Mouse (Mus musculus) A20 (cell line): ENCODE measurements at regions not wholly inside any gene's neighbourhood (a gene's known extent, or its start where the extent isn't known, plus 50 kb on each side); places are given as distances from the start of the nearest gene placed in this dataset.

Experiments used
- DNase-seq: peaks from one replicate; pipeline ENCODE4 v3.0.0-alpha.2; 2011; ENCODE audit warnings: low read depth, low spot score

DNA sequence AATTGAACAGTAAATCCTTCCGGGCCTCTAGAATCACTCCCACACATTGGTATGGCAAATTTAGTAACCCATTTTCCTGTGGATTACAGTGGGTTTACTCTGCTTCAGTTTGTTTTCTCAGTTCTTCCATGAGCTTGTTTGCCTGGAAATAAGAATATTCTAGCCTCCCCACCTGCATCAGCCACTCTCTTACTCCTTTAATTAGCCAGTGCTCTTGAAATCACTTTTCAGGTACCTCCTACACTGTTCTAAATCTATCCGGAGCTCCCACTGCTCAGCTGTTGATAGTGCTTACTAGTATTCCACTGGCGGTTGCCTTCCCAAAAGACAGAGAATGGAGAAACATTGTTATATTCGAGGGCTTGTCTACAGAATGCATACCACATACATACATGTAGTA lies 167.1 kb downstream of the Htr7 start:
- DNase-seq: no peak

DNA sequence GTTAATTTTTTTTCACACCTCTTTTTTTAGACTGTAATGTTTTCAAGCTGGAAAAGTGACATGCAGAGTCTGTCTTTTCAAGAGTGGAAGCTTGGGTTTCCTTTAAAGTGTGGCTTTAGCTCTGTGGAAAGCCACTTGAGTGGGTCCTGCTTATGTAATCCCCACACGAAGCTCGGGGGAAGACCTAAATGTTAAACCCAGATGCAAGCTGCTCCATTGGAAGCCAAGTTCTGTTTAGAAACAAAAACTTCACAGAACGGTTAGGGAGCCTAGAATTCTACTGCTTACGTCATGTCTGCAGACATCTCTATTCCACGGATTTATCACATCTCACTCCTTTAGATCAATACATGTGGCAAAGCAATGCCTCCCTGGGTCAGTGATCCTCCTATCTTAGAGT lies 171.0 kb downstream of the Htr7 start:
- DNase-seq: no peak

DNA sequence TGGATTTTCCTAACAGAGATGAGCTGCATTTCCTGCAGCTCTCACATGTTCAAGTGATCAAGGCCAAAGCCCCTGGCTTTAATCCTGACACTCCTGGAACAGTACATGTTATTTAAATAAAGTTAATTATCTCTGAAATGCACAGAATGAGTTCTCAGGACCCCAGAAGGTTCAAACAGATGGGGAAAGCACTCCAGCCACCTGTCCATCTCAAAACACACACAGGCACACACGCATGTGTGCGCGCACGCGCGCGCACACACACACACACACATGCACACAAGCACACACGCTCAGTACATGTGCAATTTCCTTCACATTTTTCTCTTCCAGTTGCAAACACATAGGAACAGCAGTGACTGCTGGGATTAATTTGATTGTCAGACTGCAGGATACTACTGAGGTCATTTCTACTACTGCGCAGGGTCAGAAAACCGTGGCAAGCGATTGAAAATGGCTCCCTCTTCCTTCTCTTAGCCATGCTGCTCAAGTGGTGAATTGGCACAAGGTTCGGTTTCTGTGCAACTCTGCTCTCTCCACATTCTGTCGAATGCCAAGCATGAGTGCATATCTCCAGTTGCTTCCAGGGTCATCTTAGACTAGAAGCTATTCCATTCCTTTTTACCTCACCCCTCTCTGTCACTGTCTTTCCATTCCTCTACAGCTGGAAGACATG lies 175.4 kb downstream of the Htr7 start:
- no peak for DNase-seq

DNA sequence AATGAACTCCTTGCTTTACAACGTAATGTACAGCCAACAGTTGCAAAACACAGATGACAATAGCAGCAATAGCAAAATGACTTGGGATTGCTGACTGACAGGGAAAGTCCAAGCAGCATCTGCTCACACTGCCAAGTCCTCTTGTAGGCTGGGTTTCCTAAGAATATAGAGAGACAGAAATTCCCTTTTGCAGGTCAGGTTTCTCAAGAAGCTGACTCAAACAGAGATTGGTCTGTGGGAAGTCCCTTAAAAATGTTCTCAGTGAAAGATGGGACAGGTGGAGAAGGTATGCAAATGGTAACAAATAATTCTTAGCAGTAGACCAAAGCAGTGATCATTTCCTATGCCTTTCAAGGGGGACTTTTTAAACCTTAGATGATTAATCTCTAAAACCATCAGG lies 181.8 kb downstream of the Htr7 start:
- peak; percentile 64 for DNase-seq

DNA sequence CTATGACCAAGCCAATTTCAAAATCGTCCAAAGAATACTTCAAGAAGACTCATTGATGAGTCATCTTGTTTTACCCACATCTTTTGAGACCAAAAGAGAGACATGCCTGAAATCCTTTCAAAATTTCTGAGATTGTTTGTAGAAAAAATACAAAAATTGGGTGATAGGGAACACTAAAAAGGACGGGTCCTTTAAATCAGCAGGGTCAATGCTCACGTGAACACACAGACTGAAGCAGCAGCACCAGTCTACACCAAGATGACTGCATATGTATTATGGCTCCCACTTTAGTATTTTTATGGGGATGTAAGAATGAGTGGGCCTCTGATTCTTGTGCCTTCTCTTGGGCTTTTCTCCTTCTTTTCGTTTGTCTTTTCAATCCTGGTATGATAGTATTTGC lies 186.6 kb downstream of the Htr7 start:
- DNase-seq: no peak

DNA sequence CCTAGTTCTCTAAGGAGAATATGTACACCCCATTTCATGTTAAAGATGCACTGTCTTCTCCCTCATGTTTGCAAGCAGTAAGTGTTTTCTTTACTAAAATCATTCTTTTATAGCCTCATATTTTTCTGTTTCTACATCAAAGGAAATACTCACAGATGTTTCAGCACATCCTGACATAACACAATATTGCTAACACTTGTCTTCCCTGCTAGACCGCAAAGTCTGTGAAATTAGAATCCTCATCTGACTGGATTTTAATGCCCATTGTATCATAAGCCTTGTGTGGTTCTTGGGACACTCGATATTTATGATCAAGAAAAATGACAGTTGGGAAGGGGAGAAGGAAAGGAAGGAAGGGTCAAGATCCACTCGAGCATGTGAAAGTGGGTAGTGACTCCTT lies 188.8 kb downstream of the Htr7 start:
- no peak for DNase-seq

GRCm38 (mm10) chr19:35863049-35863448 lies 194.3 kb downstream of the Htr7 start:
- DNase-seq: no peak

DNA sequence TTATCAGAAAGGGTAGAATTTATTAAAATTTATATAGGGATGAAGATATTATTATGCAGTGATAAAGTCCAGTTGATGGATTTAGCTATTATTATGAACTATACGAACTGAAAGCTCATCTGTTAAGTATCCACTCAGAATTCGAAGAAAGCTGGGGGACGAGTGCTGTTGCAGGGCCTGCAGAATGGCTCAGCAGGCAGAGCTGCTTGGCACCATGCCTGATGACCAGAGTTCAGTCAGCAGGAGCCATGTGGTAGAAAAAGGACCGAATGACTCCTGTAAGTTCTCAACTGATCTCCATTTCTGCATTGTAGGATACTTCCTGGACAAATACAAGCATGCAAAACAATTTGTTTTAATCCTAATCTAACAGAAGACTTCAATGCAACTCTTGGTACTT lies 195.9 kb downstream of the Htr7 start:
- DNase-seq: no peak

- no peak for DNase-seq
Observed at GRCm38 (mm10) chr19:35832992-35833391, 224.3 kb downstream of the Htr7 start.

DNA sequence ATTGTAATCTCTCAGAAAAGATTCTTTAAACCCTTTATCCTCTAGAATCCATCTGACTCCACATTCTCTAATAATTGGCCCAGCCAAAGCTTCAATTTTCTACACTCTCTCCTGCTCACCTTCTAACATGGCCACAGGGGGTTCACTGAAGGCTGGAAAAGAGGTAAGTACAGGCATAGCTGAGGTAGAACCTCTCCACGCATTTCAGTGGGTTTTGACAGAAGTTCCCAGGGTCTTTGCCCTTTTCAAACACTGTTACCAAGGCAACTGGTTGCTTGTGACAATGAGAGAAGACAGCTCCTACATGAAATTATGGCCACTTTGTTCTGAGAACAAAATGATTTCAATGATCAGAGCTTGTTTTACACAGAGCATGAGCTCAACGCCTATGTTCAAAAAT lies 231.2 kb downstream of the Htr7 start:
- DNase-seq: no peak

GRCm38 (mm10) chr19:35819626-35820025 lies 237.7 kb downstream of the Htr7 start:
- no peak for DNase-seq

GRCm38 (mm10) chr19:35794661-35795060 lies 262.6 kb downstream of the Htr7 start:
- DNase-seq: no peak

GRCm38 (mm10) chr19:35787246-35788021 lies 269.9 kb downstream of the Htr7 start:
- no peak for DNase-seq

- peak; percentile 7 for DNase-seq
Observed at GRCm38 (mm10) chr19:35761750-35762149, 295.6 kb downstream of the Htr7 start.

- DNase-seq: no peak
Observed at GRCm38 (mm10) chr19:35759701-35760100, 297.6 kb downstream of the Htr7 start.

GRCm38 (mm10) chr19:35755494-35755893 lies 301.8 kb downstream of the Htr7 start:
- no peak for DNase-seq

DNA sequence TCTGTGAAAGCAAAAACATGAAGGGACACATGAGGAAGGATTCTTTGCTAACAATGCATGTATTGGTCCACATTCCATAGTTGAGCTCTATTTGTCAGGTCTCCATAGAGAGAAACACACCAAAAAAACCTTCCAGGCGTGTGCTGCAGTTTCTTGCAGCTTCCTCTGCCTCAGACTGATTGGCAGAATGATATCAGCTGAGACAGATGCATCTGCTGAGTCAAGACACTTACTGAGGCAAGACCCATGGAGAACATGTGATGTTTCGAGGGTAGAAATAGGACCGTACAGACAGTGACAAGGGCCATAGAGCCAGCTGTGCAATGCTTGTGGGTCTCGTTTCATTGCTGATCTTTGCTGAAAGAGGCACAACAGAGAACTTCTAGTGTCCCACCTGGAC lies 321.6 kb downstream of the Htr7 start:
- no peak for DNase-seq

- DNase-seq: no peak
Observed at GRCm38 (mm10) chr19:35728436-35729060, 328.8 kb downstream of the Htr7 start.
